ENCODE assay signal across 27 mouse cellular contexts in the genomic region with DNA sequence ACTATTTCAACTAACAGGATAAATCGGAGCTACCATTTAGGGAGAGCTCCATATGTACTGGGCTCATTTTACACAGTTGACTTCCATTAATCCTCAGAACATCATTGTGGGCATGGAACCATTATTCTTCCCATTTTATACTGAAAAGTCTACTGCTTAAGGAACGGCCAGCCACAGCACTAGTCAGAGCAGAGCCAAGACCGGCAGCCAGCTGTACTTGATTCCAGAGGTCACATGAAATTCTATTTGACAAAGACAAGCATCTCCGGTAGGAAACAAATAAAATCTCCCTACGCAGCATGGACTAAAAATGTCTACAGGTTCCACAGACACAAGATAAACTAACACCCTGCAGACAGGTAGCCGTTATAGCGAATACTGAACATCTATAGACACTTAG. TPM values are rescaled to one million over a fixed set of nuclear protein-coding genes. Genes with fewer than 3 reads are reported as not detected.
DNase-seq lines count a peak whose midpoint lies in the region; ATAC-seq and TF ChIP-seq lines count a peak whose summit lies in the region.
"Had no signal": no experiment of that assay in that cellular context is flagged by ENCODE, and none has a peak within 500 bp of the region (broad histone marks: within the 10 kb centered on the region; RNA-seq: fewer than 3 reads in every experiment).

No protein-coding gene starts in this region.

- ATAC-seq in liver, embryonic 12.5 days = no peak
- no peak for ATAC-seq in liver, postnatal 0 days
- ATAC-seq: forebrain, embryonic 14.5 days; intestine, postnatal 0 days; midbrain, embryonic 15.5 days had no signal

- no peak for TF ChIP-seq EP300 in liver, postnatal 0 days (IDR thresholded peaks at IDR 0.05; ENCODE audit: low read depth)

- 88% methylated on average over 7 of the region's 7 CpGs for WGBS in heart, embryonic 10.5 days
- 77% methylated on average over 7 of the region's 7 CpGs for WGBS in liver, embryonic 12.5 days (ENCODE audit: insufficient replicate concordance)
- 59% methylated on average over 7 of the region's 7 CpGs for WGBS in liver, postnatal 0 days (ENCODE audit: insufficient replicate concordance)

- no peaks in the 10 kb centered on the region for H3K27me3 ChIP-seq in heart, embryonic 10.5 days (ENCODE audit: insufficient read depth, poor library complexity, severe bottlenecking)
- no peaks in the 10 kb centered on the region for H3K27me3 ChIP-seq in liver, embryonic 12.5 days (replicated peaks)
- no peaks in the 10 kb centered on the region for H3K27me3 ChIP-seq in liver, postnatal 0 days (ENCODE audit: insufficient read depth, low read length)
- H3K27me3 ChIP-seq: embryonic facial prominence, embryonic 12.5 days; heart, embryonic 13.5 days; limb, embryonic 15.5 days; midbrain, embryonic 15.5 days had no signal

- H3K27ac ChIP-seq in heart, embryonic 10.5 days = no peak overlapping the region
- H3K27ac ChIP-seq in liver, embryonic 12.5 days = no peak overlapping the region
- H3K27ac ChIP-seq in liver, postnatal 0 days (ENCODE audit: low read depth) = peak overlapping the region; percentile 63
- H3K27ac ChIP-seq: embryonic facial prominence, embryonic 12.5 days; heart, adult 2 months; heart, embryonic 13.5 days; hindbrain, embryonic 14.5 days; limb, embryonic 15.5 days; midbrain, embryonic 10.5 days; midbrain, embryonic 15.5 days had no signal

- H3K36me3 ChIP-seq in heart, embryonic 10.5 days = no peaks in the 10 kb centered on the region
- H3K36me3 ChIP-seq in liver, embryonic 12.5 days = peaks cover 3% of the 10 kb centered on the region; the same call in 1 of the 2 replicates
- peaks cover 29% of the 10 kb centered on the region for H3K36me3 ChIP-seq in liver, postnatal 0 days (replicated peaks; ENCODE audit: insufficient read depth, low read length)
- H3K36me3 ChIP-seq: midbrain, embryonic 10.5 days; midbrain, embryonic 15.5 days had no signal

- DNase-seq in heart, adult 11 months = peak; percentile 86
- no peak for DNase-seq in heart, embryonic 10.5 days (ENCODE audit: low spot score)
- peak; percentile 37 for DNase-seq in kidney, postnatal 14 days
- DNase-seq in kidney, postnatal 25 days = no peak
- DNase-seq in liver, postnatal 0 days = no peak
- no peak for DNase-seq in urinary bladder, postnatal 36 days (ENCODE audit: low spot score in 2 of 2)
- DNase-seq: adrenal gland, postnatal 10 days; cerebellum, adult 9-11 months; embryo, embryonic 11 days; gastrocnemius, postnatal 36 days; heart, adult 2 months; heart, postnatal 10 days; layer of hippocampus, postnatal 36 days; left cerebral cortex, postnatal 4 days; lung, postnatal 14 days; spleen, adult 18-20 months; thymus, postnatal 14 days had no signal

- H3K4me3 ChIP-seq in heart, embryonic 10.5 days = no peak overlapping the region
- no peak overlapping the region for H3K4me3 ChIP-seq in liver, embryonic 12.5 days
- no peak overlapping the region; the same call in 1 of the 2 replicates for H3K4me3 ChIP-seq in liver, postnatal 0 days (ENCODE audit: low read depth, low read length)
- H3K4me3 ChIP-seq: embryonic facial prominence, embryonic 12.5 days; heart, adult 2 months; heart, embryonic 13.5 days; limb, embryonic 15.5 days; midbrain, embryonic 10.5 days; midbrain, embryonic 15.5 days had no signal

- H3K9me3 ChIP-seq in heart, embryonic 10.5 days = no peaks in the 10 kb centered on the region
- no peaks in the 10 kb centered on the region for H3K9me3 ChIP-seq in liver, embryonic 12.5 days (replicated peaks)
- H3K9me3 ChIP-seq in liver, postnatal 0 days (ENCODE audit: low read length) = no peaks in the 10 kb centered on the region
- H3K9me3 ChIP-seq: embryonic facial prominence, embryonic 12.5 days; G1E; heart, embryonic 13.5 days; limb, embryonic 15.5 days; midbrain, embryonic 10.5 days; midbrain, embryonic 15.5 days had no signal

- TF ChIP-seq CTCF in liver, postnatal 0 days (IDR thresholded peaks at IDR 0.05; ENCODE audit: low read depth) = no peak

- H3K4me2 ChIP-seq in liver, embryonic 12.5 days = peak overlapping the region; percentile 21; the same call in 1 of the 2 replicates
- H3K4me2 ChIP-seq in liver, postnatal 0 days (ENCODE audit: low read depth, low read length) = peak overlapping the region; percentile 59
- H3K4me2 ChIP-seq: embryonic facial prominence, embryonic 12.5 days; heart, embryonic 13.5 days; hindbrain, embryonic 14.5 days; limb, embryonic 15.5 days; midbrain, embryonic 15.5 days had no signal

- no peaks in the 10 kb centered on the region for H3K4me1 ChIP-seq in heart, embryonic 10.5 days
- peaks cover 49% of the 10 kb centered on the region for H3K4me1 ChIP-seq in liver, embryonic 12.5 days
- peaks cover 41% of the 10 kb centered on the region for H3K4me1 ChIP-seq in liver, postnatal 0 days (ENCODE audit: insufficient read depth)
- H3K4me1 ChIP-seq: embryonic facial prominence, embryonic 12.5 days; limb, embryonic 15.5 days; midbrain, embryonic 15.5 days had no signal

- H3K9ac ChIP-seq in liver, embryonic 12.5 days = no peak overlapping the region
- H3K9ac ChIP-seq in liver, postnatal 0 days (replicated peaks) = no peak overlapping the region
- H3K9ac ChIP-seq: embryonic facial prominence, embryonic 12.5 days; heart, embryonic 13.5 days; hindbrain, embryonic 14.5 days; limb, embryonic 15.5 days; midbrain, embryonic 15.5 days had no signal

RNA-seq across cellular contexts. Expression of gene Abca1, which starts 24.9 kb away (rescaled TPM):
- 1.6 and 4.2 TPM in 2 replicates for polyA plus RNA-seq in heart, embryonic 10.5 days (2016; fragmentation: Nextera tagmentation; extraction: Ambion mirVana)
- polyA plus RNA-seq in liver, embryonic 12.5 days (2016; fragmentation: Nextera tagmentation; extraction: Ambion mirVana) = 9.8 and 10.1 TPM in 2 replicates
- polyA plus RNA-seq in liver, postnatal 0 days (2015; fragmentation: Nextera tagmentation; extraction: Ambion mirVana) = 9.9 and 11.0 TPM in 2 replicates

Comparison
In these comparisons a context has a peak if more than half of its experiments do, and no peak if none do; other contexts are left out.
1. DNase-seq: peak in heart, adult 11 months (single experiment) and kidney, postnatal 14 days (single experiment); none in heart, embryonic 10.5 days (single experiment), kidney, postnatal 25 days (0 of 2), liver, postnatal 0 days (single experiment) and urinary bladder, postnatal 36 days (0 of 2).